Mouse (Mus musculus) brain, adult 10 weeks (tissue): ENCODE measurements around the gene Vps18. TPM values are rescaled to one million over a fixed set of nuclear protein-coding genes. Genes with fewer than 3 reads are reported as not detected.

Experiments
- polyA plus RNA-seq: library from polyadenylated mRNA; stranded (reverse); fragments of 350-450 nt; fragmentation: Illumina TruSeq; extraction: RNeasy Lipid Tissue Mini Kit (QIAGEN cat#74804); gene quantifications from one replicate; pipeline ENCODE4 v1.2.3, GENCODE M21; 2015; ENCODE audit warnings: low read depth, low replicate concordance

The Vps18 gene
- polyA plus RNA-seq = 26.5 TPM

GRCm38 (mm10) chr2:119288270-119288882, at the start of gene Vps18:
Gene Vps18, plus strand, starts transcription at chr2:119288740.

GRCm38 (mm10) chr2:119270643-119271331, 17.8 kb upstream of the Vps18 start, which contains the start of gene Rhov:
Gene Rhov, minus strand, starts transcription at chr2:119271272.

GRCm38 (mm10) chr2:119325568-119326143, 37.1 kb downstream of the Vps18 start, which contains the start of gene Dll4:
Gene Dll4, plus strand, starts transcription at chr2:119325784.

Other genes with a start within 250 kb of the Vps18 start
- gene Knl1, start 241.6 kb upstream of the Vps18 start, polyA plus RNA-seq = not detected
- gene Rad51, start 175.9 kb upstream of the Vps18 start, polyA plus RNA-seq = 1.5 TPM
- 54.5 TPM for gene Rmdn3, start 131.7 kb upstream of the Vps18 start, polyA plus RNA-seq
- gene Gchfr, start 121.0 kb upstream of the Vps18 start, polyA plus RNA-seq = 4.4 TPM
- gene Gm14137, start 114.2 kb upstream of the Vps18 start, polyA plus RNA-seq = not detected
- 41.8 TPM for gene Zfyve19, start 80.1 kb upstream of the Vps18 start, polyA plus RNA-seq
- gene Dnajc17, start 79.9 kb upstream of the Vps18 start, polyA plus RNA-seq = 21.0 TPM
- gene Ppp1r14d, start 58.8 kb upstream of the Vps18 start, polyA plus RNA-seq = not detected
- 2.6 TPM for gene Spint1, start 51.4 kb upstream of the Vps18 start, polyA plus RNA-seq
- gene Rhov, start 17.5 kb upstream of the Vps18 start, polyA plus RNA-seq = 7.8 TPM
- gene Dll4, start 37.0 kb downstream of the Vps18 start, polyA plus RNA-seq = 2.4 TPM
- 11.6 TPM for gene Chac1, start 62.5 kb downstream of the Vps18 start, polyA plus RNA-seq
- gene Ino80, start 188.9 kb downstream of the Vps18 start, polyA plus RNA-seq = 11.8 TPM